Mouse (Mus musculus) activated CD4-positive, CD25-positive, alpha-beta regulatory T cell (primary cell): ENCODE results near the gene Atp9a. TPM values are rescaled to one million over a fixed set of nuclear protein-coding genes. Genes with fewer than 3 reads are reported as not detected.

Source experiments
- polyA plus RNA-seq, 2 experiments: library from polyadenylated mRNA; unstranded; fragments of 100-300 nt; shearing (Covaris generic); gene quantifications; one replicate each; pipeline ENCODE4 v1.2.1; 2017

The Atp9a gene
- polyA plus RNA-seq = 10 to 100 TPM; 16.0 to 20.5 TPM

DNA sequence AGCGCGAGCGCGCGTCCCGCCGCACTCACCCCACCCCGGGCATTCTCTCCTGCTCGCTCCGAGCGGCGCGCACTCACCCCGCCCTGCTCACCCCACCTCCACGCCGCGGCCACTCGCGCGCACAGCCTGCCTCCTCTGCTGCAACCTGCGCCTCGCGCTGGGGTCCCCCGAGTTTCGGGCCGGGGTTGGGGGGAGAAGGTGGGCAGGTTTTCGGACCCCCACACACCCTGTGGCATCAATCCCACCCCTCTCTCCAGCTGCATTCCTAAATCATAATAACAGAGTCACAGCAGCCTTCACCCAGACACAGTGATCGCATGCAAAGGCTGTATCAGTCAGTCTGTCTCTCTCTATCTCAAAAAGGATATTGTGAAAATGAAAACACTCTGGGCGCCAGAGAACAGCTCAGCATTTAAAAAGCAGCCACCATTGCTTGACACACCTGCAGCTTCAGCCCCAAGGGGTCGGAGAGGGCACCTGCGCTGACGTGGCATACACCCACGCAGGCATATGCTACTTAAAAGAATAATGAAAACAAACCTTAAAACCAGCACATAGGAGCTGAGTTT is at the start of gene Atp9a:
Gene Atp9a, minus strand, starts transcription at position 351 of the 569 bp plus-strand sequence.

DNA sequence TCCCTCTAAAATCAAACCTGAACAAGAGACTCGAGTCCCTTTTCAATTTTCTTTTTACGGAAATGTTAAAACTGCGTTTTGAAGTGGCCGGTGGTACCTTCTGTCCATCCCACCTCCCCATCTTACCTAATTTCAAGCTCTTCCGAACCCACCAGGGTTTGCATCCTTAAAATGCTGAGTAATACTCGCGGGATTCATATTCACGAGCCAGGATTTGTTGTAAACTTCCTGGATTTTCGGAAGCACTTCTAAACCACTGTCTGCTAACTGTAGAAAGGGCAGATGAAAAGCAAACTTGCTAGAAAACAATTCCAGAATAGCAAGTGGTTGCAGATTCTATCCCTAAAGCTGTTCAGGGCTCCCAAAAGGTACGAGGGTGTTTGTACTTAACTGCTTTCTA is 25.4 kb upstream of the Atp9a start, which contains the start of gene Sall4:
Gene Sall4, minus strand, starts transcription at position 362 of the 400 bp plus-strand sequence.

DNA sequence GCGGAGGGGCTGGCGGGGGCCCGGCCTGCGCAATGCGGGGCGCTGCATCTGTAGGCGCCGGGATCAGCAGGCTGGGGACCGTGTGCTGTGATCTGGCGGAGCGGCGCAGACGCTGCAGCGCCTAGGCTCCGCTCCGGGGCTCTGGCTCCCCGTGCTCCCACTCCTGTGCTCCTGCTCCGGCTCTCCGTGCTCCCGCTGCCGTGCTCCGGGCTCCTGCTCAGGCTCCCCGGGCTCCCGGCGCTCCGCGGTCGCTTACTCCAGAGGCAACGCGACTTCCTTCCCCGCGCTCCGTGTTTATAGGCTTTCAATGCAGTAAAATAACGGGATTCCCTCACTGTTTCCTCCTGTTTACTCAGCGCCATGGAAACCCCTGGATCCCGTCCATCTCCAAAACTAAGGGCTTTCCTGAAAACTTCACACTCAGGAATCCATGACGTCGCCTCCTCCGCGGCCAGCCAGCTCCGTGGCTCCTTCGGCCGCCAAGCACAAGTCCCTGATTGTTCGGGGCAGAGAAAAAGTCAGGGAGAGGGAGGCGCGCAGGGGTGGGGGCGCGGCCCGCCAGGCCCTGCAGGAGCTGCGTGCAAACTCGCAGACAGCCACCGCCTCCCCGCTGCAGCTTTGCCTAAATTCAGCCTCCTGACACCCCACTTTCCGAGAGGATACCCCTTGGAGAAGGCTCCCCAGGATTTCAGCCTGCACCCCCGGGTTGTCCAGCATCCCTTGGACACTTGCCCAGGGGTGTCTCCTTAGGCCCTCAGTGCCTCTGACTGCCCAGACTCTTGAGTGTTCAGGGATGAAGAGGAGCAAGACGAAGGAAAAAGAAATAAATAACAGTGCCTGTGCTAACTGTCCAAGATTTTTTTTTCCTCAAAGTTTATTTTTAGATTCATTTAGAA is 140.5 kb downstream of the Atp9a start, which contains the start of gene Nfatc2:
Gene Nfatc2, minus strand, starts transcription at position 167 of the 896 bp plus-strand sequence.

Other genes starting within 250 kb of the Atp9a start
- gene Nfatc2, start 140.8 kb downstream of the Atp9a start, polyA plus RNA-seq = 10 to 100 TPM; 34.6 to 72.4 TPM
- gene Sall4, start 25.5 kb upstream of the Atp9a start, polyA plus RNA-seq = under 1 TPM in 1 of 2 experiments, not detected in 1; 0.76 TPM
- 10 to 100 TPM; 29.0 to 37.1 TPM for gene Zfp64, start 213.2 kb upstream of the Atp9a start, polyA plus RNA-seq